Mouse (Mus musculus) gastrocnemius, postnatal 4 days (tissue): ENCODE measurements around the gene Amigo2. TPM values are rescaled to one million over a fixed set of nuclear protein-coding genes. Genes with fewer than 3 reads are reported as not detected.
"Not testable (repeated sequence)": the region's sequence is repeated elsewhere in the genome, so short reads cannot be mapped to it uniquely, and the experiment has no call there.

Experiments
- DNase-seq, 2 experiments: peaks; one replicate each; pipeline ENCODE4 v3.0.0; 2021 to 2022; ENCODE audit warnings: low spot score in 2 of 2, mixed read lengths in 2 of 2
- total RNA-seq, 2 experiments: library from RNA; stranded (reverse); gene quantifications; 2 replicates each; pipeline ENCODE4 v1.2.3; 2021

Gene Amigo2
- total RNA-seq, 2 experiments from 2014 or later = 3.0 to 3.8 TPM

DNA sequence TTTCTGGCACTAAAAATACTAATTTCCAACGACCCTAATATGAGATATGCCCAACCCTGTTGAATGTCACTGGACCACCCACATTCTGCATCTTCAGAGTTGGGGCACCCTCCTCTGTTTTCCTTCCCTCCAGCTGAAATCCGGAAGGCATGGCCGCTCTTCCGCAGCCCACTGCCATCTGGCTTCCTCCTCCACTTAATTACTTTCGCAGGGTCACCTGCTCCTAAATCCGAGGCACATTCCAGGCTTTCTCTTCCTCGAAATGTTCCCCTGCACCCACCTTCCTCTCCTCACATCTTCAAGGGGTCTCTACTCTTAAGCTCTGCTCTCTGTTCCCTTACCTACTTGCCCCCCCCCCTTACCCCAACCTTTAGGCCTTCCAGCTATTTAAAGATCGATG, 23.1 kb downstream of the Amigo2 start:
- no peak for DNase-seq

DNA sequence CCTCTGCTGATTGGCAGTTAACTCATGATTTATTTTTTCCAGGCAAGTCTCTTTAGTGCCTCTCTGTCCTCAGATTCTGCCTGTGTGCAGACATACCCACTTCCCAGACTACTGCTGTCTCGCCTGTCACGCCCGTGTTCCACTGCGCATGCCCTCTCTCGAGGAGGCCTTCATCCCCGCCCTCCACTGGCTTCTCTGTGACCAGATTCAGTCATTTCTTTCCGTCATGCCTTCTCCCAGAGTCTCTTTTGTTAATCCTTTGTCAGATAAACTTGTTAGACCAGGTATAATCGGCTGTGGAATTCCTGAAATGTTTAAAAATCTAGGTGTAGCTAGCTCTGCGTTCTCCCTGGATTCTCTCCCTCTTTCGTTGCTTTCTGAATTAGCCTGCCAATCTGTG, 23.7 kb downstream of the Amigo2 start:
- no peak for DNase-seq

- DNase-seq = no peak
Observed at GRCm38 (mm10) chr15:97216843-97217242, 30.2 kb downstream of the Amigo2 start.

- DNase-seq = no peak
Observed at GRCm38 (mm10) chr15:97212501-97213477, 34.3 kb downstream of the Amigo2 start.

GRCm38 (mm10) chr15:97209754-97210153, 37.3 kb downstream of the Amigo2 start:
- not testable (repeated sequence) for DNase-seq

GRCm38 (mm10) chr15:97206506-97206905, 40.6 kb downstream of the Amigo2 start:
- DNase-seq = no peak

- no peak for DNase-seq
Observed at GRCm38 (mm10) chr15:97205776-97206175, 41.3 kb downstream of the Amigo2 start.

DNA sequence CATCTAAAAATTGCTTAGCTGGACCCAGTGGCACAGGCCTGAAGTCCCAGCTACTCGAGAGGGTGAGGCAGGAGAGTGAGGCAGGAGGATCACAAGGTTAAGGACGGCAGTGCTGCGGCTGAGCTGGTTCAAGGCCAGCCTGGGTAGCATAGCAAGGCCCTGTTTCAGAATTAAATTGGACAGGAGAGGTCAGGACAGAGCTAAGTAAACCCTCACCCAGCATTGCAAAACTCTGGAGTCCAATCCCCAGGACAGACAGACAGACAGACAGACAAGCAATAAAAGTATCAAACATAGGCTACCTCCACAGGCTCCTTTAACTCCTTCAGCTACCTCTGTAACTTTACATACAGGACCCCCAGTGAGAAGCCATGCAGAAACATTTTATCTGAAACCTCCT, 42.2 kb downstream of the Amigo2 start:
- no peak for DNase-seq

DNA sequence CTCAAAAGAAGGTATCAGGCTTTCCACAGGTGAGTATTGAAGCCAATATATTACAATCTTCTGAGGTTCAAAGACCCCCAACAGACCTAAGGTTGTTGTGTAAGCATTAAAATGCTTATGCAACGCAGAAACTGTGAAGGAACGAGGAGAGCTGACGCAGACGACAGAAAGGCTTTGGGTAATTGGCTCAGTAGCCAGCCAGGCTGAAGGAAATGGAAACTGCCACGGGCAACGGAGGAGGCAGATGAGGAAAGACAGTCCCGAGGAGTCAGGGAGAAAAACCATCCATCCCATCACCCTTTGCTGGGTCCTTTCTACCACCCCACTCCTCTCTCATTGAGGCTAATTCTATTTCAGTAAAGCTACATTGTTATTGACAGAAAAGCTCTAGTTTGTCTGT, 50.4 kb downstream of the Amigo2 start:
- DNase-seq = no peak

GRCm38 (mm10) chr15:97195628-97196027, 51.5 kb downstream of the Amigo2 start:
- DNase-seq = no peak

Other genes with a start within 250 kb of the Amigo2 start
- gene Slc38a4, start 191.3 kb downstream of the Amigo2 start, total RNA-seq = 100 to 1,000 TPM; 153 to 185 TPM
- gene Pced1b, start 180 bp downstream of the Amigo2 start, total RNA-seq = 1 to 10 TPM; 4.6 to 6.3 TPM